Mouse (Mus musculus) midbrain, embryonic 14.5 days (tissue): Measurements from ENCODE around the gene Morn1. TPM values are rescaled to one million over a fixed set of nuclear protein-coding genes. Genes with fewer than 3 reads are reported as not detected.

Experiments used
- ATAC-seq: fragments of 200-750 bp; cut with Nextera tagmentation; 2 replicates; pipeline ENCODE4 v1.8.0; 2017; ENCODE audit warnings: moderate number of reproducible peaks, moderate library complexity; ENCODE audit not compliant: low FRiP score, low TSS enrichment
- DNase-seq: peaks from one replicate; pipeline ENCODE4 v3.0.0-alpha.2; 2015
- H3K27ac ChIP-seq: fragments of 300-500 bp; sonication (generic); replicated peaks from 2 replicates; pipeline ENCODE4 v1.5.1; 2014; ENCODE audit warnings: mild to moderate bottlenecking, low read depth, low read length, moderate library complexity
- H3K27me3 ChIP-seq: fragments of 300-500 bp; sonication (generic); 2 replicates; pipeline ENCODE4 v1.6.1; 2014; ENCODE audit warnings: low read length, control low read depth, mixed read lengths; ENCODE audit not compliant: control insufficient read depth, insufficient read depth
- H3K36me3 ChIP-seq: fragments of 300-500 bp; sonication (generic); 2 replicates; pipeline ENCODE4 v1.6.1; 2014; ENCODE audit warnings: low read length, control low read depth; ENCODE audit not compliant: control insufficient read depth, insufficient read depth
- H3K4me1 ChIP-seq: fragments of 300-500 bp; sonication (generic); 2 replicates; pipeline ENCODE4 v1.6.1; 2014; ENCODE audit warnings: mild to moderate bottlenecking, antibody characterized with exemption, low read length, control low read depth; ENCODE audit not compliant: control insufficient read depth, insufficient read depth
- H3K4me2 ChIP-seq: fragments of 300-500 bp; sonication (generic); 2 replicates; pipeline ENCODE4 v1.6.1; 2014; ENCODE audit warnings: mild to moderate bottlenecking, low read length, moderate library complexity
- H3K4me3 ChIP-seq: fragments of 300-500 bp; sonication (generic); replicated peaks from 2 replicates; pipeline ENCODE4 v1.5.1; 2014; ENCODE audit warnings: low read depth, low read length
- H3K9ac ChIP-seq: fragments of 300-500 bp; sonication (generic); replicated peaks from 2 replicates; pipeline ENCODE4 v1.6.1; 2014; ENCODE audit warnings: mild to moderate bottlenecking, low read length, moderate library complexity
- H3K9me3 ChIP-seq: fragments of 300-500 bp; sonication (generic); 2 replicates; pipeline ENCODE4 v1.6.1; 2016; ENCODE audit warnings: low read length, control low read depth, mixed read lengths; ENCODE audit not compliant: control insufficient read depth
- WGBS: fragments of 180-500 bp; shearing (Covaris S2); extraction: QIAGEN DNeasy Blood & Tissue Kit; methylation state at CpG from one replicate; pipeline ENCODE4 v1.1.7; 2014; 5-methylcytosine and 5-hydroxymethylcytosine counted together
- polyA plus RNA-seq: library from polyadenylated mRNA; unstranded; fragments of >200 nt; fragmentation: Nextera tagmentation; extraction: Ambion mirVana; gene quantifications from 2 replicates; pipeline ENCODE4 v1.2.1, GENCODE M21; 2014

Gene Morn1
- polyA plus RNA-seq, 1 experiment from 2014 or later: 6.0 TPM

- 88% methylated on average over 8 of the region's 8 CpGs for WGBS
These were observed 9.6 kb downstream of the Morn1 start for GRCm38 (mm10) chr4:155095967-155096366.

GRCm38 (mm10) chr4:155097452-155097851, 11.1 kb downstream of the Morn1 start:
- DNase-seq: no peak
- no peak overlapping the region for H3K4me3 ChIP-seq
- no peaks in the 10 kb centered on the region for H3K36me3 ChIP-seq
- H3K4me1 ChIP-seq: no peaks in the 10 kb centered on the region
- no peaks in the 10 kb centered on the region for H3K27me3 ChIP-seq
- H3K27ac ChIP-seq: no peak overlapping the region
- no peak overlapping the region for H3K9ac ChIP-seq
- no peak for ATAC-seq
- H3K9me3 ChIP-seq: no peaks in the 10 kb centered on the region
- H3K4me2 ChIP-seq: no peak overlapping the region
- 84% methylated on average over 6 of the region's 6 CpGs for WGBS

More at GRCm38 (mm10) chr4:155095967-155096366, 9.6 kb downstream of the Morn1 start:
- DNase-seq (no peak), ATAC-seq (no peak)
- H3K9me3 ChIP-seq: no peaks in the 10 kb centered on the region
- no peaks in the 10 kb centered on the region for H3K4me1 ChIP-seq
- no peaks in the 10 kb centered on the region for H3K27me3 ChIP-seq
- H3K9ac ChIP-seq: no peak overlapping the region
- no peak overlapping the region for H3K4me2 ChIP-seq
- H3K36me3 ChIP-seq: peaks cover 3% of the 10 kb centered on the region; the same call in 1 of the 2 replicates
- H3K4me3 ChIP-seq: no peak overlapping the region
- H3K27ac ChIP-seq: no peak overlapping the region

GRCm38 (mm10) chr4:155098572-155098971, 12.2 kb downstream of the Morn1 start:
- Histone ChIP-seq H3K27me3 (no peaks in the 10 kb centered on the region), H3K4me2 (no peak overlapping the region), H3K4me1 (no peaks in the 10 kb centered on the region), H3K9me3 (no peaks in the 10 kb centered on the region), H3K9ac (no peak overlapping the region), H3K4me3 (no peak overlapping the region), H3K27ac (no peak overlapping the region), H3K36me3 (no peaks in the 10 kb centered on the region)
- 82% methylated on average over 4 of the region's 4 CpGs for WGBS
- DNase-seq (no peak), ATAC-seq (no peak)

GRCm38 (mm10) chr4:155107886-155108285, 21.5 kb downstream of the Morn1 start:
- Histone ChIP-seq H3K4me1 (no peaks in the 10 kb centered on the region), H3K4me3 (no peak overlapping the region), H3K9ac (no peak overlapping the region), H3K27ac (no peak overlapping the region), H3K27me3 (no peaks in the 10 kb centered on the region), H3K9me3 (no peaks in the 10 kb centered on the region), H3K36me3 (no peaks in the 10 kb centered on the region), H3K4me2 (no peak overlapping the region)
- DNase-seq (no peak), ATAC-seq (no peak)
- WGBS: 89% methylated on average over 4 of the region's 4 CpGs

GRCm38 (mm10) chr4:155109471-155109870, 23.1 kb downstream of the Morn1 start:
- Histone ChIP-seq H3K36me3 (no peaks in the 10 kb centered on the region), H3K27ac (no peak overlapping the region), H3K9ac (no peak overlapping the region), H3K4me2 (no peak overlapping the region), H3K4me1 (no peaks in the 10 kb centered on the region), H3K9me3 (no peaks in the 10 kb centered on the region), H3K4me3 (no peak overlapping the region), H3K27me3 (no peaks in the 10 kb centered on the region)
- ATAC-seq: no peak
- WGBS: 88% methylated on average over 5 of the region's 5 CpGs
- DNase-seq: no peak

- whole genome bisulfite sequencing: 54% methylated on average over 8 of the region's 8 CpGs
- H3K4me3 ChIP-seq: no peak overlapping the region
- no peaks in the 10 kb centered on the region for H3K36me3 ChIP-seq
- no peaks in the 10 kb centered on the region for H3K27me3 ChIP-seq
- no peak overlapping the region for H3K4me2 ChIP-seq
- DNase-seq: no peak
- H3K9ac ChIP-seq: no peak overlapping the region
- H3K4me1 ChIP-seq: no peaks in the 10 kb centered on the region
- H3K9me3 ChIP-seq: no peaks in the 10 kb centered on the region
- no peak overlapping the region for H3K27ac ChIP-seq
- ATAC-seq: no peak
These were observed 27.5 kb downstream of the Morn1 start for GRCm38 (mm10) chr4:155113766-155114410.

GRCm38 (mm10) chr4:155116607-155117006, 30.2 kb downstream of the Morn1 start:
- Histone ChIP-seq H3K4me1 (no peaks in the 10 kb centered on the region), H3K36me3 (no peaks in the 10 kb centered on the region), H3K27ac (no peak overlapping the region), H3K4me3 (no peak overlapping the region), H3K9ac (no peak overlapping the region), H3K9me3 (no peaks in the 10 kb centered on the region), H3K27me3 (no peaks in the 10 kb centered on the region), H3K4me2 (no peak overlapping the region)
- no peak for DNase-seq
- 83% methylated on average over 4 of the region's 4 CpGs for WGBS
- no peak for ATAC-seq

GRCm38 (mm10) chr4:155117396-155117978, 31.1 kb downstream of the Morn1 start:
- H3K4me1 ChIP-seq: peaks cover 8% of the 10 kb centered on the region
- H3K27ac ChIP-seq: no peak overlapping the region
- no peak for DNase-seq
- H3K27me3 ChIP-seq: no peaks in the 10 kb centered on the region
- H3K4me2 ChIP-seq: no peak overlapping the region
- WGBS: 84% methylated on average over 6 of the region's 6 CpGs
- H3K4me3 ChIP-seq: no peak overlapping the region
- no peak overlapping the region for H3K9ac ChIP-seq
- no peaks in the 10 kb centered on the region for H3K36me3 ChIP-seq
- H3K9me3 ChIP-seq: no peaks in the 10 kb centered on the region
- no peak for ATAC-seq

- no peak for DNase-seq
- H3K27me3 ChIP-seq: no peaks in the 10 kb centered on the region
- H3K4me1 ChIP-seq: peaks cover 13% of the 10 kb centered on the region
- no peaks in the 10 kb centered on the region for H3K36me3 ChIP-seq
- no peak overlapping the region for H3K4me3 ChIP-seq
- no peaks in the 10 kb centered on the region for H3K9me3 ChIP-seq
- WGBS: 51% methylated on average over 10 of the region's 10 CpGs
- no peak for ATAC-seq
- H3K9ac ChIP-seq: no peak overlapping the region
- H3K4me2 ChIP-seq: no peak overlapping the region
- no peak overlapping the region for H3K27ac ChIP-seq
These were observed 31.9 kb downstream of the Morn1 start for GRCm38 (mm10) chr4:155118278-155118677.
